Mouse (Mus musculus): ENCODE measurements around the gene Cysrt1.
"Not testable (repeated sequence)": the region's sequence is repeated elsewhere in the genome, so short reads cannot be mapped to it uniquely, and the experiment has no call there.

Cysrt1 gene

DNA sequence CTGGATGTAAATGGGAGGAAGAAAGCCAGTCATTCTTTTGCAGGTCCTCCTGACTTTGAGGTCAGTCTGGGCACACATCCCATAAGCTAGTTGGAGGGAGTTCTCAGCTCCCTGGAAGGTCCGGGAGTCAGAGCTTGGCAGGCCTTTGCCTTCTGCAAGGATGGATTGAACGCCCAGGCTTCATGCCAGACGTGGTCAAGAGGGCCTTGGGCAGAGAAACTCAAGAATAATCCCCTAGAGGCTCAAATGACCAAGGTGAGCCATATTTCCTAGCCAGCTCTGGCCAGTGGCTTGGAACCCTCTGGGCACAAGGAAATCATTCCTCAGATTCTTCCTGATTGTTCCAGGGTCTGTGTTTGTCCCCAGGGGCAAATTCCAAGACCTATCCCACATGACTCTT is 22.6 kb upstream of the Cysrt1 start:
- in situ Hi-C loops (cut with MboI), result no loop called here

GRCm38 (mm10) chr2:25264286-25264660 is 22.0 kb upstream of the Cysrt1 start:
- in situ Hi-C loops (cut with MboI), result no loop called here

- in situ Hi-C loops (cut with MboI), result no loop called here
Measured at GRCm38 (mm10) chr2:25263623-25264285, 21.5 kb upstream of the Cysrt1 start.

DNA sequence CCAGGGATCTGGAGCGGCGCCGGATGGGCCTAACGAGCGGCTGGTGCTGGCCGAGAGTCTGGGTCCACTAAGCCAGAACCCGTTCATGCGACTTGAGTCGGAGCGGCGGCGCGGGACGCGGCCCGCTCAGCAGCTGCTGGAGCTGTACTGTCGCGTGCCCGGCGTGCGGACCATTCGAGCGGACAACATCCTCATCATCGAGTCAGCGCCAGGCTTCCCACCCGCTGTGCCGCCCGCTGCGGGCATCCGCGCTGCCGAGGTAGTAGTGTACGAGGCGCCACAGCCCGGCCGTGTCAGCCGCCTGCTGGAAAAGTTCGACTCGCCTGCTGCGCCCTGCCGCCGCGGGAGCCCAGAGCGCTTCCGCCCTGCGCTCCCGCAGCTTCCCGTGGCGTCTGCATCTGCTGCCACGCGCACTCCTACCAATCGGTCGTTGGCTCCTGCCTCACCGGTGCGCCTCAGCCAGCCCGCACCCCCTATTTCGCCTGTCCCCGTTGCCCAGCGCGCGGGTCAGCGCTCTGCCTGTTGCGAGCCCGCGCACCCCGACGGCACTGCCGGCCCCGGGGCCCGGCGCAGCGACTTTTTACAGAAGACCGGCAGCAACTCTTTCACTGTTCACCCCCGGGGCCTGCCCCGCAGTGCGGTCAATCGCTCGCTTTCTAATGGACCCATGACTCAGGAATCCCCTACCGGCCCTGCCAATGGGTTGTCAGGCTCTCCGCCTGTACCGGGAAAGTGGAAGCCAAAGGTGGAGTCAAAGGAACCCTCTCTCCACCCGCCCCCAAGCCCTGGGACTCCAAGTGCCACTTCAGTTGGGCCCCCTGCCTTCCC is 20.8 kb upstream of the Cysrt1 start:
- in situ Hi-C loops (cut with MboI), result no loop called here

- in situ Hi-C loops (cut with MboI), result no loop called here
Measured at GRCm38 (mm10) chr2:25262291-25262767, 20.1 kb upstream of the Cysrt1 start, which contains the start of gene Tprn. Tprn (plus strand) TSS chr2:25262618.

- in situ Hi-C loops (cut with MboI), result no loop called here
Measured at GRCm38 (mm10) chr2:25261870-25262269, 19.6 kb upstream of the Cysrt1 start.

DNA sequence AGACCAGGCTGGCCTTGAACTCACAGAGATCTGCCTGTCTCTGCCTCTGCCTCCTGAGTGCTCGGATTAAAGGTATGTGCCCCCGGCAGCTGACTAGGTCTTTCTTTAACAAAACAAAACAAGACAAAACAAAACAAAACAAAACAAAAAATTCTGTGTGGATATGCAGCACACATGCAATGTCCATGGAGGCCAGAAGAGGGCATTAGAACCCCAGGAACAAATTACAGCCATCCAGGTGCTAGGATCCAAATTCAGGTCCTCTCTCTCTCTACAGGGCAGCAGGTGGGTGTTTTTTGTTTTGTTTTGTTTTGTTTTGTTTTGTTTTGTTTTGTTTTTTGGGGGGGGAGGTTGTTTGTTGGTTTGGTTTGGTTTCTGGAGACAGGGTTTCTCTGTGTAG is 16.6 kb upstream of the Cysrt1 start:
- in situ Hi-C loops (cut with MboI), result no loop called here

GRCm38 (mm10) chr2:25257250-25257649 is 15.0 kb upstream of the Cysrt1 start:
- in situ Hi-C loops (cut with MboI), result not testable (repeated sequence)

DNA sequence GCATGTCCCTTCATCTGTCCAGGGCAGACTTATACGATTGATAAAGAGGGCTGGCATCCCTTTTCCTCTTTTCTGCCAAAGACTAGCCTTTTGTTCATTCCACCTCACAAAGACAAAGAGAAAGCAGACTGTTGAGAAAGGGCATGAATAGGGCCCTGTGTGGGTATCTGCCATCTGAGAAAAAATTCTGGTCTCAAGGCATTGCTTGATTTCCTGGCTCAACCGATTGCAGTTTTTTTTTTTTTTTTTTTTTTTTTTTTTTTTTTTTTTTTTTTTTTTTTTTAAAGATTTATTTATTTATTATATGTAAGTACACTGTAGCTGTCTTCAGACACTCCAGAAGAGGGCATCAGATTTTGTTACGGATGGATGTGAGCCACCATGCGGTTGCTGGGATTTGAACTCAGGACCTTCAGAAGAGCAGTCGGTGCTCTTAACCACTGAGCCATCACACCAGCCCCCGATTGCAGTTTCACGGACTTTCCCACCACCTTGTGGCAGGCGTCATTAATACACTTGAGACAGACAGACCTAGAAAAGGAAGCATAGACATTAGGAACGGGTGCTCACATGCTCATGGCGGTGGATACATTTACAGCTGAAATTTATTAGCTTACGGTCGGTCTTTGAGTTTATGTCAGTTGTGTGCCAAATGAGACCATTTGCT is 14.3 kb upstream of the Cysrt1 start:
- in situ Hi-C loops (cut with MboI), result not testable (repeated sequence)

DNA sequence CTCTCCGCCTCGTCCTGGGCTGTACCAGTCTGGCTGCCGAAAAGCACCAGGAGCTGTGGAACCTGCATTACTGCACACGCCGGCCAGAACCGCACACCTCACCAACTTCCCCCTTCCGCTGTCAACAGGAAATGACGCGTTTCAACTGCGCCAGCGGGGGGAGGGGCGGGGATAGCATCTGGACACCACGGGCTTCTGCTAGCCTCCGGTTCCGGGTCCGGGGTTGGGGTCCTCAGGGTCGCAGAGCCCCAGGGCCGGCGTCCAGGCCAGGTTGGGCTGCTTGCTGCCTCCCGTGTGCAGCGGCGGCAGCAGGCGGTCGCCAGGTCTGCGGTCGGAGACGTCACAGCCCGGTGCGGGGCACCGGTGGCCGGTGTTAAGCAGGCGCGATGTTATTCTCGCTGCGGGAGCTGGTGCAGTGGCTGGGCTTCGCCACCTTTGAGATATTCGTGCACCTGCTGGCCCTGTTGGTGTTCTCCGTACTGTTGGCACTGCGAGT is 13.1 kb upstream of the Cysrt1 start, which contains the start of gene Tmem203:
Gene Tmem203, plus strand, starts transcription at position 156 of the 496 bp plus-strand sequence.
- in situ Hi-C loops (cut with MboI), result no loop called here

- in situ Hi-C loops (cut with MboI), result no loop called here
Measured at GRCm38 (mm10) chr2:25252331-25252730, 10.1 kb upstream of the Cysrt1 start.

DNA sequence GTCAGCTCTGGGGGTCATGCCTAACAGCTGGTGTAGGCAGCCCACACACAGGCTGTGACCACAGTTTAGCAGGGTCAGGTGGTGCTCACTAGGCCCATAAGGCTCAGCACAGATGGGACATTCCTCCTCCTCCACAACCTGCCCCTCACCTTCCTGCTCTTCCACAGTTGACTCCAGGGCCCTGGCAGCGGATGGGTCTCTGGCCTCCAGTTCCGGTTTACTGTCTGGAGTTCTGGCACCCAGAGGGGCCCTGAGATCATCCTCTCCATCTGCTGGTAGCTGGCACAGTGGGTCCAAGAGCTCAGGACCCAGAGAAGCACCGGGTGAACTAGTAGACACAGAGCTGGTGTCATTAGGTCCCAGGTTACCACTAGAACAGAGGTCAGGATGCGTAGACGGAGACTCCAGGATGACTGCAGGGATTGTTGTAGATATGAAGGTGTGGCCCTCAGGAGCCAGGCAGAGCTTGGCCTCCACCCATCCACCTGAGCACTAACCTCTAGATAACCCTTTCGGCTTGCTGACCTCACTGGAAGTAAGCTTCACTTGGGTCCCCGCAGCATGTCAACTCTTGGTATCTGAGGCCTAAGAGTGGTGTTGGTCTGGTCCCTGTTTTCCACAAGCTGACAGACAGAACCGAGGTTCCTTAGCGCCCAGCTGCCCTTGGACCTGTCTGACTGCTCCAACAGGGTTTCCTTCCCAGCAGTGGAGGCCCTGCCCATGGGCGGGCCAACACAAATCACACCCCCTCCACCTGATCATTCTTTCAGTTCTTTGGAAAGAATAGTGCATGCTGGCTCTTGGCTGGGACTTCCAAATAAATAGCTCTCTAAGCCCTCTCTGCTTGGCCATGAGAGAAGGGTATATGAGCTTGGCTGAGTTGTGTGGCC is 4.2 kb upstream of the Cysrt1 start, which contains the start of gene AL732309.1:
Gene AL732309.1, minus strand, starts transcription at position 681 of the 890 bp plus-strand sequence.
- in situ Hi-C loops (cut with MboI), result no loop called here

- in situ Hi-C loops (cut with MboI), result no loop called here
Measured at GRCm38 (mm10) chr2:25244144-25244543, 1.9 kb upstream of the Cysrt1 start.

- in situ Hi-C loops (cut with MboI), result no loop called here
Measured at GRCm38 (mm10) chr2:25243342-25243741, 1.1 kb upstream of the Cysrt1 start.

GRCm38 (mm10) chr2:25241438-25241775 is 845 bp downstream of the Cysrt1 start:
- in situ Hi-C loops (cut with MboI), result no loop called here

DNA sequence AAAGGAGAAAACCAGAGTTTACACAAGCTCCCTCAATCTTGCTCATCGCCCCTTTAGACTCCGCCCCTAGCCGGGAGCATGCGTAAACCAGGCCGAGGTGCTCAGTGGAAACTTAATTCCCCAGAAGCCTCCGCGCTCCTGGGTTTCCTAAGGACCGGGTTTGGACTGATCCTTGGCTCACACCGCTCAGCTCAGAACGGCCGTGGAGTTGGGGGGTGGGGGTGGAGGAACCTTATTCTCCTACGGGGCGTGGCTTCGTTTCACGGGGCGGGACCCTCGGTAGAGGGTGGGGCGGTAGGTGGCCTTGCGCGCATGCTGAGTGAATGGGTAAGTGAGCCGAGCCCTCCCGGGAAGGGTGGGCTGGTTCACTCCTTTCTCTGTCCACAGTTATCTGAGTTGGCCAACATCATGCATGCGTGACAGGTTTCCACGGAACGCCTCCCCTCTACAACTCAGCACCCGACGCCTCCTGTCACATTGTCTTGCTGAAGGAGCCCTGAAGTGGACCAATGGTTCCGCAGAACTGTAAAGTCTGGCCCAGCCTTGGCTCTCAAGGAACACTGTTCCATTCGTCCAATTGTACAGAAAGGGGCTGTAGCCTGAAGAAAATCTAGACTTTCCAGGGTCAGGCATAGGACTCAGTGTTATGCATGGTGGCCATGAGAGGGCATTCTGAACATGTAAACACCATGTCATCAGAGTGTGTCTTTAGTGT is 1.4 kb downstream of the Cysrt1 start:
- in situ Hi-C loops (cut with MboI), result no loop called here

GRCm38 (mm10) chr2:25240310-25240709 is 1.9 kb downstream of the Cysrt1 start:
- in situ Hi-C loops (cut with MboI), result no loop called here

DNA sequence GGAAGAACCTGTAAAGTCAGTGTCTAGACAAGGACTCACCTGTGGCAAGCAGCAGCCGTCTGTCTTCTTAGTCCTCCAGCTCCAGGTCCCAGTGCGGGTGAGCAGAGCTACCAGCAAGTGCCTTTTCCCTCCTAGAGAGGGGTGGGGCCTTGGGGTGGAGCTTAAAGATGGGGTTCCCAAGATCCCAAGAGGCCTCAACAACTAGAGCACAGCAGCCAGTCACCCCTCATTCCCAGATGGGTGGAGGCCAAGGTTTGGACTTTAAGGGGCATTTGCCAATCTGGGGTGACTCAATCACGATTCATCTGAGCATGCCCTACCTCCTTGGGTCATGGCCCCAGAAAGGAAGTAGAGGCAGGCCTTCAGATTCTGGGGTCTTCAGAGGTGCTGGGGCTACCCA is 2.5 kb downstream of the Cysrt1 start:
- in situ Hi-C loops (cut with MboI), result no loop called here

DNA sequence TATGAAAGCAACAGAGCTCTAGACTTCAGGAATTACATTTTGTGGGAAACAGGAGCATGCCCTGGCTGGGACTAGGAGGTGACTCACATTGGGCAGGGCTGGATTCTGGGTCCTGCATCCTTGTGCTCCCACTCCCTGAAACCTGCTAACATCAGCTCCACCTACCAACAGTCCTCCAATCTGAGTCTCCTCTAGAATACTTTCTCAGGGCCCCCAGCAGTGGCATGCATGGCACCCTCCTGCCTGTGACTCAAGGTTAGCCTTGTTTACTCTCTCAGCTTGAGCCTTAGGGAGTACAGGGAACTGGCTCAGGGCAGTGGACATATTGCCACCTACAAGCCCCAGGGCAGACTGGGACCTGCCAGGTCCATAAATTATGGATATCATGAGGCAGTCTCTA is 4.1 kb downstream of the Cysrt1 start:
- in situ Hi-C loops (cut with MboI), result no loop called here

- in situ Hi-C loops (cut with MboI), result no loop called here
Measured at GRCm38 (mm10) chr2:25237522-25237921, 4.7 kb downstream of the Cysrt1 start.

GRCm38 (mm10) chr2:25236614-25237013 is 5.6 kb downstream of the Cysrt1 start, which contains the start of gene Rnf224:
Rnf224 (minus strand) TSS chr2:25236787.
- in situ Hi-C loops (cut with MboI), result no loop called here

Measured in mature B cell (primary cell).